Mouse (Mus musculus) embryonic facial prominence, embryonic 10.5 days (tissue): ENCODE data around the gene Spsb2. TPM values are rescaled to one million over a fixed set of nuclear protein-coding genes. Genes with fewer than 3 reads are reported as not detected.
A peak's percentile ranks its signal among the peaks of the same experiment; 100 is the strongest.

Source experiments
- DNase-seq: peaks from one replicate; pipeline ENCODE4 v3.0.0-alpha.2; 2017; ENCODE audit warnings: low spot score
- H3K27ac ChIP-seq: fragments of 300-500 bp; sonication (generic); replicated peaks from 2 replicates; pipeline ENCODE4 v1.5.1; 2016; ENCODE audit warnings: mild to moderate bottlenecking
- H3K27me3 ChIP-seq: fragments of 300-500 bp; sonication (generic); replicated peaks from 2 replicates; pipeline ENCODE4 v1.6.1; 2016; ENCODE audit warnings: low read depth, mild to moderate bottlenecking; ENCODE audit not compliant: poor library complexity, severe bottlenecking
- H3K36me3 ChIP-seq: fragments of 300-500 bp; sonication (generic); replicated peaks from 2 replicates; pipeline ENCODE4 v1.6.1; 2016; ENCODE audit warnings: mild to moderate bottlenecking, moderate library complexity
- H3K4me1 ChIP-seq: fragments of 300-500 bp; sonication (generic); 2 replicates; pipeline ENCODE4 v1.6.1; 2016
- H3K4me3 ChIP-seq: fragments of 300-500 bp; sonication (generic); 2 replicates; pipeline ENCODE4 v1.5.1; 2016; ENCODE audit warnings: mild to moderate bottlenecking, moderate library complexity
- H3K9me3 ChIP-seq: fragments of 300-500 bp; sonication (generic); 2 replicates; pipeline ENCODE4 v1.6.1; 2016; ENCODE audit warnings: mild to moderate bottlenecking
- WGBS: fragments of 180-500 bp; shearing (Covaris S2); methylation state at CpG from one replicate; pipeline ENCODE4 v1.1.7; 2016; 5-methylcytosine and 5-hydroxymethylcytosine counted together
- polyA plus RNA-seq: library from polyadenylated mRNA; unstranded; fragments of >200 nt; fragmentation: Nextera tagmentation; extraction: Ambion mirVana; gene quantifications from 2 replicates; pipeline ENCODE4 v1.2.1, GENCODE M21; 2016

The Spsb2 gene
- polyA plus RNA-seq, 1 experiment from 2014 or later: 7.1 TPM

GRCm38 (mm10) chr6:124856916-124857839 is 48.7 kb downstream of the Spsb2 start, which contains the start of gene P3h3:
P3h3 (minus strand) TSS chr6:124857752.
- Histone ChIP-seq H3K36me3 (peaks cover 26% of the 10 kb centered on the region), H3K27ac (peak within 1 kb of the TSS; percentile 98), H3K9me3 (no peaks in the 10 kb centered on the region), H3K4me1 (peaks cover 68% of the 10 kb centered on the region), H3K4me3 (peak within 1 kb of the TSS; percentile 93), H3K27me3 (peaks cover 43% of the 10 kb centered on the region)
- WGBS: under 1% methylated on average over 86 of the region's 86 CpGs
- peak; percentile 94 for DNase-seq

GRCm38 (mm10) chr6:124857840-124858530 is 49.5 kb downstream of the Spsb2 start:
- no peak for DNase-seq
- peaks cover 51% of the 10 kb centered on the region for H3K27me3 ChIP-seq
- H3K36me3 ChIP-seq: peaks cover 21% of the 10 kb centered on the region
- 24% methylated on average over 26 of the region's 26 CpGs for WGBS
- H3K9me3 ChIP-seq: no peaks in the 10 kb centered on the region
- peak overlapping the region; percentile 98 for H3K27ac ChIP-seq
- H3K4me3 ChIP-seq: peak overlapping the region; percentile 93
- H3K4me1 ChIP-seq: peaks cover 76% of the 10 kb centered on the region

GRCm38 (mm10) chr6:124858561-124859318 is 50.3 kb downstream of the Spsb2 start:
- H3K4me1 ChIP-seq: peaks cover 83% of the 10 kb centered on the region
- H3K27me3 ChIP-seq: peaks cover 59% of the 10 kb centered on the region
- peak overlapping the region; percentile 40 for H3K27ac ChIP-seq
- H3K4me3 ChIP-seq: peak overlapping the region; percentile 93
- peaks cover 14% of the 10 kb centered on the region for H3K36me3 ChIP-seq
- DNase-seq: no peak
- WGBS: 73% methylated on average over 28 of the region's 28 CpGs
- H3K9me3 ChIP-seq: no peaks in the 10 kb centered on the region

DNA sequence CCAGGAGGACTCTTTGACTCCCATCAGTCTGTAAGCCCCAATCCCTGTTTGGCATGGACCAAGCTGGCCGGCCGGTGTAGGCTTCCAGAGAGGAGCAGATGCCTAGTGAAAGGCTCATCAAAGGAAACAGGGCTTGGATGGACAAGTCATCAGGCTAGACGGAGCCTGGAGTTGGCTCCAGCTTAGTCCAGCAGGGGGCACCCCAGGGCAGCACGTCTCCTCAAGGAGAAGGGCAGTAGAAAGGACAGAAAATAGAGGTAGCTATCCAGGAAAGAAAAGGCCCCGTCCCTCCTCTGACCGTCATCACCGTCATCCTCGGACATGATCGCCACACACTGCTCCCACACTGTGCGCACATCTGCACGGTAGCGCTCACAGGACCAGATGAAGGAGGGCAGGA is 51.3 kb downstream of the Spsb2 start:
- Histone ChIP-seq H3K9me3 (no peaks in the 10 kb centered on the region), H3K27me3 (peaks cover 69% of the 10 kb centered on the region), H3K4me1 (peaks cover 93% of the 10 kb centered on the region), H3K36me3 (0 out of 2 replicates have a peak, but pooled peaks cover 4% of the 10 kb centered on the region), H3K27ac (0 out of 2 replicates have a peak overlapping the region, but pooled peaks have one; percentile 7), H3K4me3 (peak overlapping the region; percentile 21; the same call in 1 of the 2 replicates)
- peak; percentile 89 for DNase-seq
- WGBS: 12% methylated on average over 12 of the region's 12 CpGs

Other genes with a start within 250 kb of the Spsb2 start
- not detected in 2 replicates for gene C1rb, start 238.4 kb upstream of the Spsb2 start, polyA plus RNA-seq
- gene C1s2, start 172.6 kb upstream of the Spsb2 start, polyA plus RNA-seq: not detected in 2 replicates
- 41.4 and 46.6 TPM in 2 replicates for gene Lpcat3, start 145.6 kb upstream of the Spsb2 start, polyA plus RNA-seq
- gene Emg1, start 96.5 kb upstream of the Spsb2 start, polyA plus RNA-seq: 233 and 257 TPM in 2 replicates
- 473 and 496 TPM in 2 replicates for gene Phb2, start 96.3 kb upstream of the Spsb2 start, polyA plus RNA-seq
- gene Ptpn6, start 69.9 kb upstream of the Spsb2 start, polyA plus RNA-seq: 9.3 and 10.4 TPM in 2 replicates
- gene Grcc10, start 67.3 kb upstream of the Spsb2 start, polyA plus RNA-seq: 425 and 454 TPM in 2 replicates
- not detected in 2 replicates for gene Gm45234, start 52.6 kb upstream of the Spsb2 start, polyA plus RNA-seq
- 12.6 and 15.2 TPM in 2 replicates for gene Atn1, start 52.1 kb upstream of the Spsb2 start, polyA plus RNA-seq
- gene Eno2, start 39.0 kb upstream of the Spsb2 start, polyA plus RNA-seq: 2.3 and 2.4 TPM in 2 replicates
- gene Lrrc23, start 28.9 kb upstream of the Spsb2 start, polyA plus RNA-seq: 0.50 and 0.74 TPM in 2 replicates
- gene Tpi1, start 5.6 kb downstream of the Spsb2 start, polyA plus RNA-seq: 829 and 899 TPM in 2 replicates
- 191 and 212 TPM in 2 replicates for gene Usp5, start 20.8 kb downstream of the Spsb2 start, polyA plus RNA-seq
- gene Cdca3, start 20.9 kb downstream of the Spsb2 start, polyA plus RNA-seq: 225 and 238 TPM in 2 replicates
- 0.60 and 0.97 TPM in 2 replicates for gene Gnb3, start 31.6 kb downstream of the Spsb2 start, polyA plus RNA-seq
- 12.2 and 17.0 TPM in 2 replicates for gene P3h3, start 49.1 kb downstream of the Spsb2 start, polyA plus RNA-seq
- gene Gpr162, start 55.3 kb downstream of the Spsb2 start, polyA plus RNA-seq: 1.3 and 1.4 TPM in 2 replicates
- not detected in 2 replicates for gene Cd4, start 79.6 kb downstream of the Spsb2 start, polyA plus RNA-seq
- gene Lag3, start 103.0 kb downstream of the Spsb2 start, polyA plus RNA-seq: 1.2 and 1.6 TPM in 2 replicates
- 203 and 213 TPM in 2 replicates for gene Ptms, start 111.4 kb downstream of the Spsb2 start, polyA plus RNA-seq
- gene Mlf2, start 122.7 kb downstream of the Spsb2 start, polyA plus RNA-seq: 390 and 408 TPM in 2 replicates
- 137 and 146 TPM in 2 replicates for gene Cops7a, start 156.9 kb downstream of the Spsb2 start, polyA plus RNA-seq
- gene Pianp, start 188.0 kb downstream of the Spsb2 start, polyA plus RNA-seq: 0.82 and 1.1 TPM in 2 replicates
- gene Zfp384, start 200.5 kb downstream of the Spsb2 start, polyA plus RNA-seq: 9.4 and 11.0 TPM in 2 replicates
- gene Ing4, start 231.1 kb downstream of the Spsb2 start, polyA plus RNA-seq: 125 and 137 TPM in 2 replicates
- gene Acrbp, start 241.0 kb downstream of the Spsb2 start, polyA plus RNA-seq: 15.9 and 17.8 TPM in 2 replicates